Mouse (Mus musculus) megakaryocyte-erythroid progenitor cell, adult 5-6 weeks (primary cell): ENCODE measurements around the gene Col4a3. TPM values are rescaled to one million over a fixed set of nuclear protein-coding genes. Genes with fewer than 3 reads are reported as not detected.

Experiments
- ATAC-seq: replicated peaks from 2 replicates; pipeline ENCODE4 v1.8.0; 2016; ENCODE audit warnings: mild to moderate bottlenecking, inconsistent platforms; ENCODE audit not compliant: severe bottlenecking, poor library complexity, low FRiP score, low TSS enrichment
- total RNA-seq, 2 experiments: library from RNA; stranded (forward) in 1 of 2; stranded (reverse) in 1 of 2; fragments of 200-1000, 215-1000 nt in 1 of 2; fragments of >200 nt in 1 of 2; fragmentation: Nextera tagmentation in 1 of 2; gene quantifications; 2 replicates each; pipeline ENCODE4 v1.2.3; 2014 to 2017

Col4a3 gene
- total RNA-seq, 2 experiments from 2014 or later: not detected

- ATAC-seq: no peak
Observed at GRCm38 (mm10) chr1:82647989-82648388, 61.3 kb downstream of the Col4a3 start.

GRCm38 (mm10) chr1:82650868-82651267, 64.1 kb downstream of the Col4a3 start:
- ATAC-seq: no peak

GRCm38 (mm10) chr1:82654046-82654445, 67.3 kb downstream of the Col4a3 start:
- ATAC-seq: no peak

DNA sequence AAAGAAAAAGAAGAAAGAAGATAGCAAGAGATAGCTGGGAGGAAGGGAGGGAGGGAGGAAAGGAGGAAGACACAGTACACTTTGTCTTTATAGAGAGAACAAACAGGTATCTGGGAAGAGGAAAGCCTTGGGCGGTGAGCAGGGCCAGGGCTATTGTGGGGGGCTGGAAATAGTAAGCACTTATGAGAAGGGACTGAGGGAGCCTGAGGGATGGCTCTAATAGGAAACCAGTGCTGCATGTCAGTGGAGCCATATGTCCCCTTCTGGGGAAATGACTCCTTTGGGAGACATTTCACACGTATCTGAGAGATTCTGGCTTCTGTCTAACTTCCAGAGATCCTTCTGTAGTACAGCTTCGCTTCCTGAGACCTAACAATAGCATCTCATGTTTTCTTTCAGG, 69.7 kb downstream of the Col4a3 start:
- ATAC-seq: no peak

- no peak for ATAC-seq
Observed at GRCm38 (mm10) chr1:82662269-82662668, 75.5 kb downstream of the Col4a3 start.

DNA sequence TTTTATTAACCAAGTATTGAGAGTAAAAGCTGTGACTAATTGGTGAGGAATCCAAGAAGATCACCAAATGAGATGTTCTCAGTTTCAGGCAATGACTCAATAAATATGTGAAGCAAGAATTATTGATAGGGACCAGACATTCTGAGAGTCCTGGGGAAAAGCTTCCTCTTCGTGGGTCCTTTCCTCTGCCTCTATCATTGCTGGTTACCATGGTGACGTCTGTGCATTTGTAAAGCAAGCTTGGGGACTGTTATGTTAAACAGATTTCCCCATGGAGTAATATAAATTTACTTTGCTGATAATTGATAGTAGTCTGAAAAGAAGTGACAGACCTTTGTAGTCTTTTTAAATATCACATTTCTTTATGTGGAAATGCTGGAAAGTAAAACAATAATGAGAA, 76.8 kb downstream of the Col4a3 start:
- ATAC-seq: no peak

GRCm38 (mm10) chr1:82686328-82686727, 99.6 kb downstream of the Col4a3 start:
- no peak for ATAC-seq

DNA sequence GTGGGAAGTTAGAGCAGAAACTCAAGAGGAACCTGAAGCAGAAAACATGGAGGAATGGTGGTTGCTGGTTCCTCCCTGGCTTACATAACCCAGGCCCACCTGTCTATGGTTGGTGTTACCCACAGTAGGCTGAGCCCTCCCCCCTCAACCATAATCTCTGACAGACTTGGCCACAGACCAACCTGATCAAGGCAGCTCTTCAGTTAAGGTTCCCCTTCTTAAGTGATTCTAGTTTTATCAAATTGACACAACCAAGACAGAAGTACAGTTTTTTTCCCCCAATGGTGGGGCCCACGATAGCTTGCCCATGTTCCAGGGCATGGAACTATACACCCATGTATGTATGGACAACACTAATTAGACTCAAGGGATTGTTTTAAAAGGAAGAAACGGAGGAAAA, 100.1 kb downstream of the Col4a3 start:
- ATAC-seq: no peak

- no peak for ATAC-seq
Observed at GRCm38 (mm10) chr1:82687931-82688330, 101.2 kb downstream of the Col4a3 start.

DNA sequence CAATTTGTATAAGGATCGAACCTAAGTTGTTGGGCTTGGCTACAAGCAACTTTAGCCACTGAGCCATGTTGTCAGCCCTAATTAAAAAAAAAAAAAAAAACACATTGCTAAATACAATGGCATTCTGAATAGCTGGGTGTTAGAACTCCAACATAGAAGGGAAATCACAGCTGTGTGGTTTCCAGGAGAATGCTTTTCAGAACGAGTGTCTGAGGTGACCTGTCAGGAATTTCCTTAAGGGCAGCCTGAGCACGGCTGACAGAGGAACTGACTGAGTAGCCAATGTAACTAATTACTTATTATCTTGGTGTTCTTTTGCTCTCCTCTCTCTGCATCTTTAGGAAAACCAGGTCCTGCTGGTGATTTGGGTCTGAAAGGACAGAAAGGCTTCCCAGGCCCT, 109.2 kb downstream of the Col4a3 start:
- ATAC-seq: no peak

- ATAC-seq: no peak
Observed at GRCm38 (mm10) chr1:82717816-82718512, 131.2 kb downstream of the Col4a3 start.

DNA sequence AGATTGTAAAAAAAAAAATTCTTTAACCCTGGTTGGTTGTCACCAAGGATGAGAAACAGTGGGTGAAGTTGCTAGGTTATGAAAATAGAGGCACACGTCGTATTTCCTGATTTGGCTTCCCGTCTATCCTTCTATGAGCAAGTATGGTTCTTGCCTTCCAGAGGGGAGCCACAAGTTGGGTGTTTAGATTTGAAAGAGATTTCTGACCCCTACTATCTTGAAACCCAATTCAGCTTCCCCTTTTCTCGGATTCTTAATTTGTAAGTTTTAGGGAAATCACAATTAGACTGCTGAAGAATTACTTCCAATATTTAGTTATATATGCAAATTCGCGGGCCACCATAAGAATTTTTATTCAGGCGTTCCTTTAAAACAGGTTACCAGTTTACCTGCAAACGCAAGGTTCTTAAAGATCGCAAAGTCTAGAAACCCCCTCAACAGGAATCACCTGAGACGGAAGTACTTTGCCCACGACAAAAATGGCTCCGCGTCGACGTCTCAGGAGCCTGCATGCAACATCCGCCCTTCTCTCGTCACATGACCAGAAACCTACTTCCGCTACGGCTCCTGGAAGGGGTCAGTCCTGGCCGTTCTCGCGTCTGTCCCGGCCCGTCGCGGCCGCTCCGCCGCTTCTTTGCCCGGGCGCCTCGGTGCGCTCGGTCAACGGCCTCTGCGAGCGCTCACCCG, 137.8 kb downstream of the Col4a3 start, which contains the start of gene Mff:
TSS of gene Mff (plus strand) at position 552 of the 687 bp plus-strand sequence.
- ATAC-seq: peak; percentile 91

GRCm38 (mm10) chr1:82725026-82725874, 138.5 kb downstream of the Col4a3 start:
- peak; percentile 89 for ATAC-seq

DNA sequence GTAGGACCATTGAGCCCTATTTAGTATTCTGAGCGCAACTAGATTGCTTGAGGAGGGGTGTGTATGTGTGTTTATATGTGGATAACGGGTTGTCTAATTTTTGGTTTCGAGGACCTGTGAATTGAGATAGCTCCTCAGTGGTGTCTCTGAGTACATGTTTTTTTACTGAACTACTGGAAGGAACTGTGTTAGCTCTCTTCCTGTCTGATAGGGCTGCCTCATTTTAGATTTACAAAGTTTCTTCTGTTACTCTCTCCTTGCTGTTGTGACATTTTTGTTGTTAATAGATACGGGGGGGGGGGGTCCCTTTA, 139.1 kb downstream of the Col4a3 start:
- ATAC-seq: peak; percentile 76

DNA sequence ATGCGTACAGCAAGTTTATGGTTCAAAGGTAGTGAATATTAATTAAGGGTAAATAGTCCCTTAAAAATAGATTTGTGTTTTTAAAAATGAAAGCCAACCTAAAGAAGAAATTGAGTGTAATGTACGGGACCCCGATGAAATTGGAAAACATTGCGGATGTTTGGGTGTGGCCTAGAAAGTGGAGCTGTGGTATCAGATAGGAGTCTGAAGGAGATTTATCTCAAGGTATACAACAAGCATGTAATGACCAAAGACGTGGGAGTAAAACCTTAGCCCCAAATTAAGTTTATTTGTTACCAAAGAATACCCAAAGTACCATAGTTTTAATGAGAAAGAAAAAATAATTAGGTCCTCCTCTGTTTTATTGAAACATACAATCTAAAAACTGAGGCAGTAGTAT, 139.8 kb downstream of the Col4a3 start:
- ATAC-seq: 0 out of 2 replicates have a peak, but pooled peaks have one; percentile 36

DNA sequence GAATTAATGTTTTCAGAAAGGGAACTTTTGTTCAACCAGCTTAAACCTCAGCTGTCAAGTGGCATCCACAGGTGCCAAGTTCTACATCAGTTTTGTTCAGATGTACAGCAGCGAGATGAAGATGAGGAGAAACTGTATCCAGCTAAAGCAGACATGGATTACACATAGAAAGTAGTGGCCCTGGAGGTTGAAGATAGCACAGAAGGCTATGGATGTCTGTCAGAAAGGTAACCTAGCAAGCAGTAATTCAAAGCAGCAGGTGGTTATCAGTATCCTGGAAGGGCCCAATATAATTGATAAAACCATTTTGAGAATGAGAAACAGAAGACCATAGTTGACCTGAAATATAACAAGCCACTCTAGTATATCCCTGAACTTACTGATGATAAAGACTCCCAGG, 146.6 kb downstream of the Col4a3 start:
- ATAC-seq: peak; percentile 59; the same call in 1 of the 2 replicates

- no peak for ATAC-seq
Observed at GRCm38 (mm10) chr1:82738066-82738465, 151.3 kb downstream of the Col4a3 start.

GRCm38 (mm10) chr1:82741539-82741938, 154.8 kb downstream of the Col4a3 start:
- no peak for ATAC-seq

DNA sequence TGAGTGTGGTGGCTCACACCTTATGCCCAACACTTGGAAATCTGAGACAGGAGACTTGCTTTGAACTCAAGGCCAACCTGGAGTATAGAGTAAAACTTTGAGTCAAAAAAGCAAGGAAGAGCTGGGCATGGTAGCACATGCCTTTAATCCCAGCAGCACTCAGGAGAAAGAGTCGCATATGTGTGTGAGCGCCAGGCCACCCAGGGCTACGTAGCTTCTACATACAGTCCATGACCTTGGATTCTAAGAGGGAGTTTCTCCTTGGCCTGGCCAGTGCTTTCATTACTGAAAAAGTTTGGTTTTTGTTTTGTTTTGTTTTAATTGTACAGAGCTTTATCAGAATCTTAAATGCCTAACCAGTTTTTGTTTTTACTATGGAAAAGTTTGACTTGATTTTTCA, 157.2 kb downstream of the Col4a3 start:
- ATAC-seq: no peak

- no peak for ATAC-seq
Observed at GRCm38 (mm10) chr1:82746408-82746807, 159.7 kb downstream of the Col4a3 start.
